Mouse (Mus musculus) E14TG2a.4 (cell line): ENCODE measurements around the gene Rhod.
A peak's percentile ranks its signal among the peaks of the same experiment; 100 is the strongest.

ENCODE experiments used
- H3K27me3 ChIP-seq: 2 replicates; pipeline ENCODE4 v1.6.1; 2014; ENCODE audit warnings: low read length, control low read depth; ENCODE audit not compliant: insufficient read depth
- H3K36me3 ChIP-seq: 2 replicates; pipeline ENCODE4 v1.6.1; 2014; ENCODE audit warnings: low read length, control low read depth; ENCODE audit not compliant: insufficient read depth
- H3K4me1 ChIP-seq: replicated peaks from 2 replicates; pipeline ENCODE4 v1.6.1; 2014; ENCODE audit warnings: low read depth, low read length, control low read depth
- H3K4me3 ChIP-seq: replicated peaks from 2 replicates; pipeline ENCODE4 v1.5.1; 2014; ENCODE audit warnings: mild to moderate bottlenecking, low read length
- H3K9me3 ChIP-seq: 2 replicates; pipeline ENCODE4 v1.6.1; 2014; ENCODE audit warnings: low read length, control low read depth
- CTCF ChIP-seq: conservative IDR thresholded peaks from 2 replicates; pipeline ENCODE4 v1.5.1; 2014; ENCODE audit warnings: low read length
- NANOG ChIP-seq: IDR thresholded peaks from 2 replicates; pipeline ENCODE4 v1.6.1; 2014; ENCODE audit warnings: borderline replicate concordance, low read length, mixed read lengths
- POU5F1 ChIP-seq: IDR thresholded peaks from 2 replicates; pipeline ENCODE4 v1.6.1; 2014; ENCODE audit warnings: low read length, borderline replicate concordance

The Rhod gene

DNA sequence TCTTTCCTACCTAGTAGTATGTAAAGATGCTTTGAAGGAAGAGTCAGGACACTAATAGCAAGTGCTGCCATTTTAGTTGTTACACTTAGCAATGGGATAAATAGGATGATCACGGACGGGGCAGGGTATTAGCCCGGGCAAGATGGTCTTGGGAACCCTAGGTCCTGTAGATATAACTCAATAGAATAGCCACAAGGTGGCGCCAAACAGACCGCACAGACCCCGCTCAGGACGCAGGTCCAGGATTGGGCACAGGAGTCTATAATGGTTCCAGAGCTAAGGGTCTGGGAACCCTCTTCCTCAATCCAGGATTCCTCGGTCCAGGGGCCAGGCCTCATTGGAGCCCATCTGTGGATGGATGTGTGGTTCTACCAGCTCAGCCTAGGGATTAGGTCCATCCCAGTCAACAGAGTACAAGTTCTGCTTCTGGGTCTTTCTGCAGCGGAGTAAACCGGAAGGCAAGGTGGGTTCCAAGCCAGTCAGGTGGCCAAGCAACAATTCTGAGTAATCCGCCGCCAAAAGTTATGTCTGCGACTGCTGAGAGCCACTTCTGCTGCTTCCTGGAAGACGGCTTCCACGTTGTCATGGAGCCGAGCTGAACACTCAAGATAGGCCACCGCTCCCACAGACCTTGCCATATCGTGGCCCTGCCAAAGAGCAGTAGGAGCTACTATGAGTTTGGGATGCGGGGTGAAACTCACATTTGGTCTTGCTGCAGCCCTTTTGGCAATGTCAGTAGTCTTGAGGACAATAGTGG is 13.4 kb downstream of the Rhod start:
- no peak for TF ChIP-seq POU5F1
- TF ChIP-seq CTCF: peak; percentile 50
- TF ChIP-seq NANOG: no peak
- Histone ChIP-seq H3K4me1 (peaks cover 31% of the 10 kb centered on the region), H3K4me3 (peak overlapping the region; percentile 63), H3K36me3 (0 out of 2 replicates have a peak, but pooled peaks cover 6% of the 10 kb centered on the region), H3K27me3 (no peaks in the 10 kb centered on the region), H3K9me3 (no peaks in the 10 kb centered on the region)

- peaks cover 31% of the 10 kb centered on the region for H3K4me1 ChIP-seq
- TF ChIP-seq CTCF (no peak), POU5F1 (no peak), NANOG (no peak)
- H3K4me3 ChIP-seq: no peak overlapping the region
Measured at GRCm38 (mm10) chr19:4423021-4423420, 16.2 kb downstream of the Rhod start.

GRCm38 (mm10) chr19:4422581-4422980 is 16.7 kb downstream of the Rhod start:
- no peaks in the 10 kb centered on the region for H3K9me3 ChIP-seq
- H3K36me3 ChIP-seq: 0 out of 2 replicates have a peak, but pooled peaks cover 6% of the 10 kb centered on the region
- H3K4me3 ChIP-seq: no peak overlapping the region
- peaks cover 31% of the 10 kb centered on the region for H3K4me1 ChIP-seq
- TF ChIP-seq CTCF: no peak
- no peak for TF ChIP-seq NANOG
- TF ChIP-seq POU5F1: no peak
- no peaks in the 10 kb centered on the region for H3K27me3 ChIP-seq

More at GRCm38 (mm10) chr19:4423021-4423420, 16.2 kb downstream of the Rhod start:
- H3K27me3 ChIP-seq: no peaks in the 10 kb centered on the region
- 0 out of 2 replicates have a peak, but pooled peaks cover 6% of the 10 kb centered on the region for H3K36me3 ChIP-seq
- no peaks in the 10 kb centered on the region for H3K9me3 ChIP-seq

DNA sequence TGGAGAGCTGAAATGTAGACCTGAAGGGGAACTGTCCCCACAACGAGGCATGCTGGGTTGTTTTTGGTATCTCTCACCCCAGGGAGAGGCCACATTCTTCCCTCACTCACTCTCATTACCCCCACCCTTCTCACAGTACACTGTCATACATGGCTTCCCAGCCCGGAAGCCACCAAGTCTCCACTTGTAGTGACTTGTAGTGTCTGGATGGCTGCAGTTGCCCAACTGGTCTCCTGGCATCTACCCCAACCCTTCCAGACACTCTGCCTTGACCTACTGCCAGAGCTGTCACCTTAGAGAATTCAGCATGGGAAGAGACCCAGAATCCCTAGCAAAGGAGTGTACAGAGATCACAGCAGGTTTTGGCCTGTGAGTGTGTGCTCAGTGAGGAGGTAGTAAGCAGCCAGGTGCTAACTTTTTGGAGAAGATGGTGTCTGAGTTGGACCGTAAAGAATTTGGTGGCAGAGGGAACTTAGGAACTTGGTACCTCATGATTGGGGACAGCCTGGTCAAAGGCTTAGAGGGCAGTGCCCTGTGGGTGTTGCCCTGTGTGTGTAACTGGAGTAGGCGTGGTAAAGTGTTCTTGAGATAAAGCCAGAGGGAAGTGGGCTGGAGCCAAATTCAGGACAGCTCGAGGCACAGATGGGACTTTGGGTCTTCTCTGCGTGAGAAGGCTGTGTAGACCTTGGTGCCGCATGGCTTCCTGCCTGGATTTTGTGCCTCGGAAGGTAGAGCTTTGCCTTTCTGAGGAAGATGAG is 18.9 kb downstream of the Rhod start:
- TF ChIP-seq POU5F1 (no peak), CTCF (no peak), NANOG (no peak)
- 0 out of 2 replicates have a peak, but pooled peaks cover 5% of the 10 kb centered on the region for H3K36me3 ChIP-seq
- no peaks in the 10 kb centered on the region for H3K27me3 ChIP-seq
- no peaks in the 10 kb centered on the region for H3K9me3 ChIP-seq
- no peak overlapping the region for H3K4me3 ChIP-seq
- peaks cover 15% of the 10 kb centered on the region for H3K4me1 ChIP-seq

GRCm38 (mm10) chr19:4419711-4420110 is 19.5 kb downstream of the Rhod start:
- Histone ChIP-seq H3K27me3 (0 out of 2 replicates have a peak, but pooled peaks cover under 1% of the 10 kb centered on the region), H3K4me1 (peaks cover 9% of the 10 kb centered on the region), H3K36me3 (no peaks in the 10 kb centered on the region), H3K9me3 (no peaks in the 10 kb centered on the region), H3K4me3 (no peak overlapping the region)
- TF ChIP-seq NANOG (no peak), POU5F1 (no peak), CTCF (no peak)

DNA sequence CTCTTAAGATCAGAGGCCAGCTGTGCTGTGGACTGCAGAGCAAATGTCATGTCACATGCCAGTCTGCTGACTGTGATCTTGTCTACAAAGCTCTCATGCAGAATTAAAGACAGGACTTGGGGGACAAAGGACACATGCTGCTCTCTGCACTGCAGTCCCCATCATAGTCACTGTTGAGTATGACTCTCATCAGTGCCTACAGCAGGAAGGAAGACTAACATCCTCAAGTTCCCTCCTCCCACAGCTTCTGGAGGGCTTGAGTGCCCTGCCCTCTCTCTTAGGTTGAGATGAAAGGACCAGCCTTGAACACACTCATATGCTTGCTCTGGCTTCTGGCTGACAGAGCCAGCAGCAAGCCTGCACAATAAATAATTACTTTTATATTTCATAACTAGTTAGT is 21.5 kb downstream of the Rhod start:
- no peaks in the 10 kb centered on the region for H3K4me1 ChIP-seq
- H3K9me3 ChIP-seq: no peaks in the 10 kb centered on the region
- no peak overlapping the region for H3K4me3 ChIP-seq
- 0 out of 2 replicates have a peak, but pooled peaks cover 3% of the 10 kb centered on the region for H3K27me3 ChIP-seq
- no peak for TF ChIP-seq POU5F1
- no peaks in the 10 kb centered on the region for H3K36me3 ChIP-seq

GRCm38 (mm10) chr19:4417183-4417582 is 22.0 kb downstream of the Rhod start:
- H3K4me3 ChIP-seq: no peak overlapping the region
- no peaks in the 10 kb centered on the region for H3K9me3 ChIP-seq
- no peaks in the 10 kb centered on the region for H3K4me1 ChIP-seq
- H3K36me3 ChIP-seq: no peaks in the 10 kb centered on the region
- TF ChIP-seq POU5F1 (no peak), CTCF (peak; percentile 70)
- 0 out of 2 replicates have a peak, but pooled peaks cover 3% of the 10 kb centered on the region for H3K27me3 ChIP-seq

- no peaks in the 10 kb centered on the region for H3K9me3 ChIP-seq
- no peak overlapping the region for H3K4me3 ChIP-seq
- H3K36me3 ChIP-seq: no peaks in the 10 kb centered on the region
- peaks cover 15% of the 10 kb centered on the region for H3K27me3 ChIP-seq
- no peaks in the 10 kb centered on the region for H3K4me1 ChIP-seq
- TF ChIP-seq POU5F1 (no peak), CTCF (no peak), NANOG (no peak)
Measured at GRCm38 (mm10) chr19:4414631-4415030, 24.6 kb downstream of the Rhod start.
